Mouse (Mus musculus) adrenal gland, adult 8-10 months (tissue): ENCODE results near the gene Ms4a14. TPM values are rescaled to one million over a fixed set of nuclear protein-coding genes. Genes with fewer than 3 reads are reported as not detected.
"Not testable (repeated sequence)": the region's sequence is repeated elsewhere in the genome, so short reads cannot be mapped to it uniquely, and the experiment has no call there.

Experiments used
- DNase-seq: peaks from one replicate; pipeline ENCODE4 v3.0.0; 2022
- total RNA-seq, 4 experiments: library from RNA; stranded (reverse); gene quantifications; 2 replicates each; pipeline ENCODE4 v1.2.4; 2022

Gene Ms4a14
- total RNA-seq, 4 experiments from 2014 or later = 0.07 to 0.43 (median 0.25) TPM

DNA sequence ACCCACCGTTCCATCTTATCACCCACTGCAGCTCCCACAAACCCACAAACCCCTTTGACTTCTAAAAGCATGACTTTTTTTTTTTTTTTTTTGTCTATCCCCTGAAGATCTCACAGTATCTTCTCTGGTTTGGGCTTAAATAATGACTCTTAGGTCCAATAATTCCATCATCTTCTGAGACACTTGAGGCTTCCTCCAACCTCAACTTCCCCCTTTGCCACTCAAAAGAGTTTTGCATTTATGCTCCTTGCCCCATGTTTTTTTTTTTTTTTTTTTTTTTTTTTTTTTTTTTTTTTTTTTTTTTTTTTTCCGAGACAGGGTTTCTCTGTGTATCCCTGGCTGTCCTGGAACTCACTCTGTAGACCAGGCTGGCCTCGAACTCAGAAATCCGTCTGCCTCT is 51.3 kb downstream of the Ms4a14 start:
- DNase-seq = not testable (repeated sequence)

- DNase-seq = no peak
Observed at GRCm38 (mm10) chr19:11261522-11261921, 52.7 kb downstream of the Ms4a14 start.

Other genes with a start within 250 kb of the Ms4a14 start
- 1 to 10 TPM; 4.5 to 6.1 (median 5.1) TPM for gene Ms4a8a, start 233.4 kb downstream of the Ms4a14 start, total RNA-seq
- not detected for gene 1700017D01Rik, start 183.6 kb downstream of the Ms4a14 start, total RNA-seq
- gene 1700025F22Rik, start 149.1 kb downstream of the Ms4a14 start, total RNA-seq = not detected
- not detected for gene Ms4a13, start 117.7 kb downstream of the Ms4a14 start, total RNA-seq
- gene Ms4a12, start 82.0 kb downstream of the Ms4a14 start, total RNA-seq = under 1 TPM in 1 of 4 experiments, not detected in 3; 0.22 TPM
- under 1 TPM; 0.38 to 0.89 (median 0.56) TPM for gene Ms4a1, start 48.2 kb downstream of the Ms4a14 start, total RNA-seq
- not detected for gene Ms4a5, start 30.6 kb downstream of the Ms4a14 start, total RNA-seq
- gene Ms4a7, start 21.7 kb upstream of the Ms4a14 start, total RNA-seq = 10 to 100 TPM in 2 of 4 experiments, 1 to 10 TPM in 2; 1.6 to 14.0 (median 7.6) TPM
- gene Ms4a4a, start 61.1 kb upstream of the Ms4a14 start, total RNA-seq = 1 to 10 TPM; 3.0 to 8.9 (median 8.4) TPM
- 1 to 10 TPM in 2 of 4 experiments, under 1 TPM in 2; 0.40 to 3.5 (median 0.93) TPM for gene Ms4a4c, start 90.3 kb upstream of the Ms4a14 start, total RNA-seq
- gene Ms4a4b, start 129.1 kb upstream of the Ms4a14 start, total RNA-seq = 1 to 10 TPM in 3 of 4 experiments, under 1 TPM in 1; 0.66 to 3.0 (median 1.5) TPM
- 10 to 100 TPM; 10.3 to 18.6 (median 17.5) TPM for gene Ms4a6c, start 154.9 kb upstream of the Ms4a14 start, total RNA-seq
- gene Gm8369, start 171.5 kb upstream of the Ms4a14 start, total RNA-seq = under 1 TPM; 0.22 to 0.89 (median 0.35) TPM
- gene Ms4a6b, start 202.1 kb upstream of the Ms4a14 start, total RNA-seq = 10 to 100 TPM in 2 of 4 experiments, 1 to 10 TPM in 2; 6.8 to 11.0 (median 9.6) TPM
- 1 to 10 TPM; 1.8 to 3.3 (median 2.3) TPM for gene Ms4a4d, start 222.3 kb upstream of the Ms4a14 start, total RNA-seq